Mouse (Mus musculus): ENCODE data around the gene Slc25a21. TPM values are rescaled to one million over a fixed set of nuclear protein-coding genes. Genes with fewer than 3 reads are reported as not detected.
A peak's percentile ranks its signal among the peaks of the same experiment; 100 is the strongest.
"Not testable (repeated sequence)": the region's sequence is repeated elsewhere in the genome, so short reads cannot be mapped to it uniquely, and the experiment has no call there.

Gene Slc25a21
- polyA plus RNA-seq, 1 experiment from 2014 or later, result 1.2 TPM

- H3K4me1 ChIP-seq (replicated peaks; ENCODE audit: control insufficient read depth, insufficient read depth, low read length); H3K9ac ChIP-seq (ENCODE audit: low read depth, low read length); H3K27ac ChIP-seq (ENCODE audit: low read depth, low read length); DNase-seq (ENCODE audit: low spot score); H3K27me3 ChIP-seq (ENCODE audit: control insufficient read depth, insufficient read depth, low read length); H3K36me3 ChIP-seq (ENCODE audit: control insufficient read depth, insufficient read depth, low read length); H3K4me3 ChIP-seq (ENCODE audit: low read depth, low read length); H3K9me3 ChIP-seq (ENCODE audit: control insufficient read depth, low read length); H3K4me2 ChIP-seq (replicated peaks; ENCODE audit: low read depth, low read length): not testable (repeated sequence)
- peak; percentile 41 for ATAC-seq (ENCODE audit: low FRiP score)
- 79% methylated on average over 5 of the region's 5 CpGs for WGBS
These were observed 15.2 kb upstream of the Slc25a21 start for GRCm38 (mm10) chr12:57212463-57212862.

- 6% methylated on average over 30 of the region's 30 CpGs for WGBS
- Histone ChIP-seq H3K4me1 (replicated peaks; ENCODE audit: control insufficient read depth, insufficient read depth, low read length) (no peaks in the 10 kb centered on the region), H3K9ac (ENCODE audit: low read depth, low read length) (peak overlapping the region; percentile 72), H3K27me3 (ENCODE audit: control insufficient read depth, insufficient read depth, low read length) (no peaks in the 10 kb centered on the region), H3K4me2 (replicated peaks; ENCODE audit: low read depth, low read length) (peak overlapping the region; percentile 73), H3K27ac (ENCODE audit: low read depth, low read length) (no peak overlapping the region), H3K36me3 (ENCODE audit: control insufficient read depth, insufficient read depth, low read length) (no peaks in the 10 kb centered on the region), H3K9me3 (ENCODE audit: control insufficient read depth, low read length) (no peaks in the 10 kb centered on the region), H3K4me3 (ENCODE audit: low read depth, low read length) (peak overlapping the region; percentile 45)
- DNase-seq (ENCODE audit: low spot score) (peak; percentile 61), ATAC-seq (ENCODE audit: low FRiP score) (peak; percentile 84)
These were observed 14.4 kb upstream of the Slc25a21 start for GRCm38 (mm10) chr12:57211353-57212311.

- no peaks in the 10 kb centered on the region for H3K4me1 ChIP-seq (replicated peaks; ENCODE audit: control insufficient read depth, insufficient read depth, low read length)
- H3K9me3 ChIP-seq (ENCODE audit: control insufficient read depth, low read length), result no peaks in the 10 kb centered on the region
- no peaks in the 10 kb centered on the region for H3K36me3 ChIP-seq (ENCODE audit: control insufficient read depth, insufficient read depth, low read length)
- no peak overlapping the region for H3K4me2 ChIP-seq (replicated peaks; ENCODE audit: low read depth, low read length)
- no peaks in the 10 kb centered on the region for H3K27me3 ChIP-seq (ENCODE audit: control insufficient read depth, insufficient read depth, low read length)
- 94% methylated on average over 4 of the region's 4 CpGs for WGBS
- no peak for DNase-seq (ENCODE audit: low spot score)
- no peak for ATAC-seq (ENCODE audit: low FRiP score)
- no peak overlapping the region for H3K9ac ChIP-seq (ENCODE audit: low read depth, low read length)
- no peak overlapping the region for H3K4me3 ChIP-seq (ENCODE audit: low read depth, low read length)
- no peak overlapping the region for H3K27ac ChIP-seq (ENCODE audit: low read depth, low read length)
These were observed 7.1 kb upstream of the Slc25a21 start for GRCm38 (mm10) chr12:57204276-57204851.

- no peak for ATAC-seq (ENCODE audit: low FRiP score)
- no peak overlapping the region for H3K4me3 ChIP-seq (ENCODE audit: low read depth, low read length)
- WGBS, result 92% methylated on average over 3 of the region's 3 CpGs
These were observed 4.6 kb upstream of the Slc25a21 start for GRCm38 (mm10) chr12:57201901-57202300.

GRCm38 (mm10) chr12:57199427-57199826, 2.2 kb upstream of the Slc25a21 start:
- no peaks in the 10 kb centered on the region for H3K36me3 ChIP-seq (ENCODE audit: control insufficient read depth, insufficient read depth, low read length)
- H3K9me3 ChIP-seq (ENCODE audit: control insufficient read depth, low read length), result no peaks in the 10 kb centered on the region
- H3K27ac ChIP-seq (ENCODE audit: low read depth, low read length), result no peak overlapping the region
- DNase-seq (ENCODE audit: low spot score) (no peak), ATAC-seq (ENCODE audit: low FRiP score) (no peak)
- no peak overlapping the region for H3K4me3 ChIP-seq (ENCODE audit: low read depth, low read length)
- no peak overlapping the region for H3K4me2 ChIP-seq (replicated peaks; ENCODE audit: low read depth, low read length)
- 0 out of 2 replicates have a peak, but pooled peaks cover 2% of the 10 kb centered on the region for H3K27me3 ChIP-seq (ENCODE audit: control insufficient read depth, insufficient read depth, low read length)
- H3K9ac ChIP-seq (ENCODE audit: low read depth, low read length), result no peak overlapping the region
- no peaks in the 10 kb centered on the region for H3K4me1 ChIP-seq (replicated peaks; ENCODE audit: control insufficient read depth, insufficient read depth, low read length)
- WGBS, result 83% methylated on average over 2 of the region's 2 CpGs

More at GRCm38 (mm10) chr12:57201901-57202300, 4.6 kb upstream of the Slc25a21 start:
- H3K9ac ChIP-seq (ENCODE audit: low read depth, low read length), result no peak overlapping the region
- H3K4me1 ChIP-seq (replicated peaks; ENCODE audit: control insufficient read depth, insufficient read depth, low read length), result no peaks in the 10 kb centered on the region
- H3K4me2 ChIP-seq (replicated peaks; ENCODE audit: low read depth, low read length), result no peak overlapping the region
- H3K9me3 ChIP-seq (ENCODE audit: control insufficient read depth, low read length), result no peaks in the 10 kb centered on the region
- no peaks in the 10 kb centered on the region for H3K36me3 ChIP-seq (ENCODE audit: control insufficient read depth, insufficient read depth, low read length)
- no peak for DNase-seq (ENCODE audit: low spot score)
- no peaks in the 10 kb centered on the region for H3K27me3 ChIP-seq (ENCODE audit: control insufficient read depth, insufficient read depth, low read length)
- no peak overlapping the region for H3K27ac ChIP-seq (ENCODE audit: low read depth, low read length)

GRCm38 (mm10) chr12:57198269-57198668, 997 bp upstream of the Slc25a21 start:
- Histone ChIP-seq H3K4me3 (ENCODE audit: low read depth, low read length) (no peak overlapping the region), H3K9ac (ENCODE audit: low read depth, low read length) (no peak overlapping the region), H3K27ac (ENCODE audit: low read depth, low read length) (no peak overlapping the region), H3K4me1 (replicated peaks; ENCODE audit: control insufficient read depth, insufficient read depth, low read length) (no peaks in the 10 kb centered on the region), H3K4me2 (replicated peaks; ENCODE audit: low read depth, low read length) (no peak overlapping the region), H3K27me3 (ENCODE audit: control insufficient read depth, insufficient read depth, low read length) (0 out of 2 replicates have a peak, but pooled peaks cover 2% of the 10 kb centered on the region), H3K9me3 (ENCODE audit: control insufficient read depth, low read length) (no peaks in the 10 kb centered on the region), H3K36me3 (ENCODE audit: control insufficient read depth, insufficient read depth, low read length) (no peaks in the 10 kb centered on the region)
- DNase-seq (ENCODE audit: low spot score), result no peak
- ATAC-seq (ENCODE audit: low FRiP score), result peak; percentile 34; the same call in 1 of the 2 replicates

- Histone ChIP-seq H3K36me3 (ENCODE audit: control insufficient read depth, insufficient read depth, low read length) (no peaks in the 10 kb centered on the region), H3K27me3 (ENCODE audit: control insufficient read depth, insufficient read depth, low read length) (0 out of 2 replicates have a peak, but pooled peaks cover 2% of the 10 kb centered on the region), H3K9ac (ENCODE audit: low read depth, low read length) (peak overlapping the region; percentile 46; the same call in 1 of the 2 replicates), H3K27ac (ENCODE audit: low read depth, low read length) (no peak overlapping the region), H3K9me3 (ENCODE audit: control insufficient read depth, low read length) (no peaks in the 10 kb centered on the region), H3K4me1 (replicated peaks; ENCODE audit: control insufficient read depth, insufficient read depth, low read length) (no peaks in the 10 kb centered on the region), H3K4me2 (replicated peaks; ENCODE audit: low read depth, low read length) (peak overlapping the region; percentile 66), H3K4me3 (ENCODE audit: low read depth, low read length) (peak overlapping the region; percentile 41)
- under 1% methylated on average over 56 of the region's 59 CpGs for WGBS
- DNase-seq (ENCODE audit: low spot score) (peak; percentile 66), ATAC-seq (ENCODE audit: low FRiP score) (peak; percentile 49)
These were observed 487 bp downstream of the Slc25a21 start for GRCm38 (mm10) chr12:57196608-57197362.

GRCm38 (mm10) chr12:57196286-57196607, 1.0 kb downstream of the Slc25a21 start:
- H3K4me1 ChIP-seq (replicated peaks; ENCODE audit: control insufficient read depth, insufficient read depth, low read length), result no peaks in the 10 kb centered on the region
- 0 out of 2 replicates have a peak, but pooled peaks cover 2% of the 10 kb centered on the region for H3K27me3 ChIP-seq (ENCODE audit: control insufficient read depth, insufficient read depth, low read length)
- no peaks in the 10 kb centered on the region for H3K36me3 ChIP-seq (ENCODE audit: control insufficient read depth, insufficient read depth, low read length)
- H3K27ac ChIP-seq (ENCODE audit: low read depth, low read length), result no peak overlapping the region
- peak overlapping the region; percentile 41 for H3K4me3 ChIP-seq (ENCODE audit: low read depth, low read length)
- WGBS, result 8% methylated on average over 8 of the region's 8 CpGs
- H3K9ac ChIP-seq (ENCODE audit: low read depth, low read length), result no peak overlapping the region
- H3K9me3 ChIP-seq (ENCODE audit: control insufficient read depth, low read length), result no peaks in the 10 kb centered on the region
- DNase-seq (ENCODE audit: low spot score) (no peak), ATAC-seq (ENCODE audit: low FRiP score) (no peak)
- peak overlapping the region; percentile 66 for H3K4me2 ChIP-seq (replicated peaks; ENCODE audit: low read depth, low read length)

Data from hindbrain, embryonic 11.5 days (tissue).